Mouse (Mus musculus): ENCODE data around the gene Pias4. TPM values are rescaled to one million over a fixed set of nuclear protein-coding genes. Genes with fewer than 3 reads are reported as not detected.
"Not testable (repeated sequence)": the region's sequence is repeated elsewhere in the genome, so short reads cannot be mapped to it uniquely, and the experiment has no call there.

Pias4 gene
- 29.1 and 41.6 TPM in 2 replicates for polyA plus RNA-seq (2015; fragmentation: Nextera tagmentation; extraction: Ambion mirVana)

- under 1% methylated on average over 62 of the region's 64 CpGs for whole genome bisulfite sequencing
- H3K4me1 ChIP-seq (replicated peaks): peaks cover 25% of the 10 kb centered on the region
- peak within 1 kb of the TSS; percentile 84 for H3K4me3 ChIP-seq
- no peaks in the 10 kb centered on the region for H3K9me3 ChIP-seq (replicated peaks)
- peak within 1 kb of the TSS; percentile 91 for H3K4me2 ChIP-seq
- H3K27ac ChIP-seq: peak within 1 kb of the TSS; percentile 83
- ATAC-seq (replicated peaks; ENCODE audit: insufficient number of reproducible peaks, insufficient read depth, low FRiP score, low read depth): peak; percentile 92
- H3K36me3 ChIP-seq: peaks cover 3% of the 10 kb centered on the region
- peak within 1 kb of the TSS; percentile 94 for H3K9ac ChIP-seq
- no peaks in the 10 kb centered on the region for H3K27me3 ChIP-seq
Observed at GRCm38 (mm10) chr10:81167200-81168086, at the start of gene Pias4. Gene Pias4, minus strand, starts transcription at chr10:81167923.

GRCm38 (mm10) chr10:81217267-81217666 lies 49.5 kb upstream of the Pias4 start:
- not testable (repeated sequence) for H3K9ac ChIP-seq; ATAC-seq (replicated peaks; ENCODE audit: insufficient number of reproducible peaks, insufficient read depth, low FRiP score, low read depth); H3K27me3 ChIP-seq; H3K4me2 ChIP-seq; H3K27ac ChIP-seq; H3K4me1 ChIP-seq (replicated peaks); H3K9me3 ChIP-seq (replicated peaks); H3K36me3 ChIP-seq; H3K4me3 ChIP-seq
- 32% methylated on average over 1 of the region's 1 CpGs for WGBS

- Histone ChIP-seq H3K9ac (no peak overlapping the region), H3K9me3 (replicated peaks) (no peaks in the 10 kb centered on the region), H3K27me3 (peaks cover 10% of the 10 kb centered on the region; the same call in 1 of the 2 replicates), H3K36me3 (no peaks in the 10 kb centered on the region), H3K4me3 (no peak overlapping the region), H3K4me2 (no peak overlapping the region), H3K4me1 (replicated peaks) (0 out of 2 replicates have a peak, but pooled peaks cover 2% of the 10 kb centered on the region), H3K27ac (no peak overlapping the region)
- WGBS: 83% methylated on average over 6 of the region's 6 CpGs
- ATAC-seq (replicated peaks; ENCODE audit: insufficient number of reproducible peaks, insufficient read depth, low FRiP score, low read depth): no peak
Observed at GRCm38 (mm10) chr10:81216810-81217209, 49.1 kb upstream of the Pias4 start.

- ATAC-seq (replicated peaks; ENCODE audit: insufficient number of reproducible peaks, insufficient read depth, low FRiP score, low read depth): no peak
- Histone ChIP-seq H3K4me2 (no peak overlapping the region), H3K36me3 (no peaks in the 10 kb centered on the region), H3K4me1 (replicated peaks) (0 out of 2 replicates have a peak, but pooled peaks cover 2% of the 10 kb centered on the region), H3K4me3 (no peak overlapping the region), H3K27me3 (peaks cover 10% of the 10 kb centered on the region; the same call in 1 of the 2 replicates), H3K9ac (no peak overlapping the region), H3K27ac (no peak overlapping the region), H3K9me3 (replicated peaks) (no peaks in the 10 kb centered on the region)
- 87% methylated on average over 6 of the region's 6 CpGs for WGBS
Observed at GRCm38 (mm10) chr10:81216260-81216659, 48.5 kb upstream of the Pias4 start.

- no peak for ATAC-seq (replicated peaks; ENCODE audit: insufficient number of reproducible peaks, insufficient read depth, low FRiP score, low read depth)
- Histone ChIP-seq H3K27me3 (no peaks in the 10 kb centered on the region), H3K9me3 (replicated peaks) (no peaks in the 10 kb centered on the region; the same call in 1 of the 2 replicates), H3K4me1 (replicated peaks) (no peaks in the 10 kb centered on the region), H3K4me3 (no peak overlapping the region), H3K4me2 (no peak overlapping the region), H3K27ac (no peak overlapping the region), H3K9ac (no peak overlapping the region), H3K36me3 (no peaks in the 10 kb centered on the region)
- 94% methylated on average over 5 of the region's 5 CpGs for WGBS
Observed at GRCm38 (mm10) chr10:81210154-81210553, 42.4 kb upstream of the Pias4 start.

GRCm38 (mm10) chr10:81204137-81204536 lies 36.4 kb upstream of the Pias4 start:
- Histone ChIP-seq H3K4me1 (replicated peaks) (peaks cover 46% of the 10 kb centered on the region), H3K27ac (peak overlapping the region; percentile 98), H3K9ac (no peak overlapping the region), H3K27me3 (no peaks in the 10 kb centered on the region), H3K9me3 (replicated peaks) (no peaks in the 10 kb centered on the region), H3K4me3 (no peak overlapping the region), H3K4me2 (no peak overlapping the region), H3K36me3 (no peaks in the 10 kb centered on the region)
- 57% methylated on average over 4 of the region's 4 CpGs for WGBS
- ATAC-seq (replicated peaks; ENCODE audit: insufficient number of reproducible peaks, insufficient read depth, low FRiP score, low read depth): no peak

GRCm38 (mm10) chr10:81202978-81203720 lies 35.4 kb upstream of the Pias4 start:
- Histone ChIP-seq H3K27ac (peak overlapping the region; percentile 98), H3K36me3 (no peaks in the 10 kb centered on the region), H3K9me3 (replicated peaks) (no peaks in the 10 kb centered on the region), H3K27me3 (no peaks in the 10 kb centered on the region), H3K9ac (no peak overlapping the region), H3K4me1 (replicated peaks) (peaks cover 55% of the 10 kb centered on the region), H3K4me3 (no peak overlapping the region), H3K4me2 (no peak overlapping the region)
- no peak for ATAC-seq (replicated peaks; ENCODE audit: insufficient number of reproducible peaks, insufficient read depth, low FRiP score, low read depth)
- WGBS: 55% methylated on average over 8 of the region's 8 CpGs

- ATAC-seq (replicated peaks; ENCODE audit: insufficient number of reproducible peaks, insufficient read depth, low FRiP score, low read depth): peak; percentile 57
- peaks cover 62% of the 10 kb centered on the region for H3K4me1 ChIP-seq (replicated peaks)
- no peaks in the 10 kb centered on the region for H3K27me3 ChIP-seq
- H3K9me3 ChIP-seq (replicated peaks): no peaks in the 10 kb centered on the region
- H3K4me3 ChIP-seq: peak within 1 kb of the TSS; percentile 13
- peak within 1 kb of the TSS; percentile 52 for H3K4me2 ChIP-seq
- H3K36me3 ChIP-seq: no peaks in the 10 kb centered on the region
- H3K9ac ChIP-seq: peak within 1 kb of the TSS; percentile 43
- WGBS: 33% methylated on average over 13 of the region's 13 CpGs
- H3K27ac ChIP-seq: peak within 1 kb of the TSS; percentile 98
Observed at GRCm38 (mm10) chr10:81201807-81202758, 34.4 kb upstream of the Pias4 start, which contains the start of gene Nmrk2. Gene Nmrk2, minus strand, starts transcription at chr10:81202051.

GRCm38 (mm10) chr10:81200605-81201287 lies 33.0 kb upstream of the Pias4 start:
- peaks cover 63% of the 10 kb centered on the region for H3K4me1 ChIP-seq (replicated peaks)
- peak overlapping the region; percentile 52 for H3K4me2 ChIP-seq
- whole genome bisulfite sequencing: 56% methylated on average over 20 of the region's 20 CpGs
- no peak overlapping the region for H3K4me3 ChIP-seq
- H3K9me3 ChIP-seq (replicated peaks): no peaks in the 10 kb centered on the region
- no peaks in the 10 kb centered on the region for H3K36me3 ChIP-seq
- ATAC-seq (replicated peaks; ENCODE audit: insufficient number of reproducible peaks, insufficient read depth, low FRiP score, low read depth): no peak
- peak overlapping the region; percentile 43 for H3K9ac ChIP-seq
- no peaks in the 10 kb centered on the region for H3K27me3 ChIP-seq
- peak overlapping the region; percentile 98 for H3K27ac ChIP-seq

- Histone ChIP-seq H3K9ac (peak overlapping the region; percentile 36), H3K27ac (peak overlapping the region; percentile 98), H3K4me3 (no peak overlapping the region), H3K36me3 (no peaks in the 10 kb centered on the region), H3K27me3 (no peaks in the 10 kb centered on the region), H3K9me3 (replicated peaks) (no peaks in the 10 kb centered on the region), H3K4me1 (replicated peaks) (peaks cover 63% of the 10 kb centered on the region), H3K4me2 (peak overlapping the region; percentile 52)
- no peak for ATAC-seq (replicated peaks; ENCODE audit: insufficient number of reproducible peaks, insufficient read depth, low FRiP score, low read depth)
- 67% methylated on average over 13 of the region's 13 CpGs for WGBS
Observed at GRCm38 (mm10) chr10:81200141-81200540, 32.4 kb upstream of the Pias4 start.
